ENCODE assay signal across 16 mouse cellular contexts in the genomic region with DNA sequence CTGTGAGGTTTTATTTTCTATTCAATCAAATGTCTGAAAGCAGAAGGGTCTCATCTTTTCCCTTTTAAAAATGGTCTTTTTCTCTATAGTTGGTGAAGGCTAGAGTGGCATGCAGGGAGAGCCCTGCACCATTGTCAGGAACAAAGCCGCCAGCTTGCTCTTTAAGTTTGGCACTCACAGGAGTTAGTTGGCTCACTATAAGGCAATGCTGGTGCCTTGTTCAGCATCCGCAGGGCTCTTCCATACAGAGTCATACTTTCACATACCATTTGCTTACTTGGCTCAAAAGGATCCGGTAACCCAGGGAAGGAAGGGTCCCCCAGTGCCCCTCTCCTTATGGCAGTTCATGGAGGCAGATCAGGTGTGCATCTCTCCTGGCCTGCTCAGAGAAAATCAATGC.
DNase-seq lines count a peak whose midpoint lies in the region; ATAC-seq and TF ChIP-seq lines count a peak whose summit lies in the region.
"Had no signal": no experiment of that assay in that cellular context is flagged by ENCODE, and none has a peak within 500 bp of the region (broad histone marks: within the 10 kb centered on the region; RNA-seq: fewer than 3 reads in every experiment).

No protein-coding gene starts in this region.

- H3K4me2 ChIP-seq in heart, embryonic 15.5 days: no peak overlapping the region
- no peak overlapping the region for H3K4me2 ChIP-seq in forebrain, embryonic 16.5 days (ENCODE audit: low read length)
- H3K4me2 ChIP-seq: embryonic facial prominence, embryonic 12.5 days; hindbrain, embryonic 12.5 days had no signal

- no peaks in the 10 kb centered on the region for H3K9me3 ChIP-seq in heart, embryonic 15.5 days (replicated peaks)
- H3K9me3 ChIP-seq in forebrain, embryonic 16.5 days (ENCODE audit: control insufficient read depth, low read length): no peaks in the 10 kb centered on the region
- H3K9me3 ChIP-seq: embryonic facial prominence, embryonic 12.5 days; hindbrain, embryonic 12.5 days had no signal

- no peak for ATAC-seq in heart, embryonic 15.5 days (replicated peaks; ENCODE audit: insufficient number of reproducible peaks, insufficient read depth, low FRiP score, low read depth)
- peak; percentile 43; the same call in 1 of the 2 replicates for ATAC-seq in forebrain, embryonic 16.5 days
- ATAC-seq: hindbrain, postnatal 0 days had no signal

- no peaks in the 10 kb centered on the region for H3K36me3 ChIP-seq in heart, embryonic 15.5 days
- H3K36me3 ChIP-seq in forebrain, embryonic 16.5 days (ENCODE audit: control insufficient read depth, insufficient read depth): no peaks in the 10 kb centered on the region
- H3K36me3 ChIP-seq: hindbrain, embryonic 12.5 days had no signal

- H3K27ac ChIP-seq in heart, embryonic 15.5 days: 0 out of 2 replicates have a peak overlapping the region, but pooled peaks have one; percentile 1
- H3K27ac ChIP-seq in left cerebral cortex, adult 2 months: peak overlapping the region; percentile 60
- peak overlapping the region; percentile 53; the same call in 1 of the 2 replicates for H3K27ac ChIP-seq in forebrain, embryonic 16.5 days (ENCODE audit: low read length)
- H3K27ac ChIP-seq: embryonic facial prominence, embryonic 12.5 days; hindbrain, embryonic 12.5 days; hindbrain, postnatal 0 days had no signal

- peaks cover 11% of the 10 kb centered on the region for H3K4me1 ChIP-seq in heart, embryonic 15.5 days (replicated peaks)
- peaks cover 29% of the 10 kb centered on the region for H3K4me1 ChIP-seq in forebrain, embryonic 16.5 days (replicated peaks; ENCODE audit: control insufficient read depth, insufficient read depth, low read length)
- H3K4me1 ChIP-seq: embryonic facial prominence, embryonic 12.5 days had no signal

- intact Hi-C loops in left cerebral cortex, adult 2 months (cut with DNase I): loop anchor here (5.0 kb wide), 2 partner anchors 54 to 124 kb away; no protein-coding TSS in a partner anchor

- no peak overlapping the region for H3K4me3 ChIP-seq in heart, embryonic 15.5 days
- H3K4me3 ChIP-seq in left cerebral cortex, adult 2 months: no peak overlapping the region
- H3K4me3 ChIP-seq in forebrain, embryonic 16.5 days (replicated peaks; ENCODE audit: low read length): no peak overlapping the region
- H3K4me3 ChIP-seq: embryonic facial prominence, embryonic 12.5 days; hindbrain, embryonic 12.5 days had no signal

- H3K27me3 ChIP-seq in heart, embryonic 15.5 days: no peaks in the 10 kb centered on the region
- H3K27me3 ChIP-seq in forebrain, embryonic 16.5 days (replicated peaks; ENCODE audit: control insufficient read depth, insufficient read depth, low read length): no peaks in the 10 kb centered on the region
- H3K27me3 ChIP-seq: embryonic facial prominence, embryonic 12.5 days; hindbrain, embryonic 12.5 days had no signal

- no peak overlapping the region for H3K9ac ChIP-seq in heart, embryonic 15.5 days
- no peak overlapping the region for H3K9ac ChIP-seq in forebrain, embryonic 16.5 days (replicated peaks; ENCODE audit: low read depth, low read length)
- H3K9ac ChIP-seq: embryonic facial prominence, embryonic 12.5 days; hindbrain, embryonic 12.5 days had no signal

- no peak for TF ChIP-seq CTCF in left cerebral cortex, adult 2 months (IDR thresholded peaks at IDR 0.05)

- DNase-seq in heart, postnatal 4 days: no peak
- no peak for DNase-seq in left cerebral cortex, adult 2 months (ENCODE audit: extremely low spot score in 1 of 2, low spot score in 2 of 2)
- no peak for DNase-seq in left cerebral cortex, adult 8-10 months (ENCODE audit: low spot score in 2 of 2)
- DNase-seq in embryo, embryonic 10 days (ENCODE audit: low spot score): no peak
- DNase-seq: adrenal gland, adult 2 months; adrenal gland, postnatal 25 days; cerebellum, adult 2 months; cerebellum, postnatal 10 days; gastrocnemius, postnatal 36 days; heart, adult 11 months; kidney, adult 11 months had no signal

- WGBS in heart, embryonic 15.5 days: 85% methylated on average over 3 of the region's 3 CpGs
- 50% methylated on average over 3 of the region's 3 CpGs for WGBS in forebrain, embryonic 16.5 days

Comparison
In these comparisons a context has a peak if more than half of its experiments do, and no peak if none do; other contexts are left out.
1. H3K27ac ChIP-seq: peak in every context shown above with its lines; median percentile 60 in left cerebral cortex, adult 2 months; 53 in forebrain, embryonic 16.5 days; 1 in heart, embryonic 15.5 days.